Mouse (Mus musculus) adrenal gland, adult 18-20 months (tissue): ENCODE measurements around the gene Fcho2. TPM values are rescaled to one million over a fixed set of nuclear protein-coding genes. Genes with fewer than 3 reads are reported as not detected.

Experiments used
- DNase-seq, 2 experiments: peaks; one replicate each; pipeline ENCODE4 v3.0.0; 2021 to 2022; ENCODE audit warnings: low spot score in 2 of 2
- total RNA-seq, 2 experiments: library from RNA; stranded (reverse); gene quantifications; 1 replicate in 1 of 2; 2 replicates in 1 of 2; pipeline ENCODE4 v1.2.3; 2021

Gene Fcho2
- total RNA-seq, 2 experiments from 2014 or later = 34.4 to 43.2 TPM

DNA sequence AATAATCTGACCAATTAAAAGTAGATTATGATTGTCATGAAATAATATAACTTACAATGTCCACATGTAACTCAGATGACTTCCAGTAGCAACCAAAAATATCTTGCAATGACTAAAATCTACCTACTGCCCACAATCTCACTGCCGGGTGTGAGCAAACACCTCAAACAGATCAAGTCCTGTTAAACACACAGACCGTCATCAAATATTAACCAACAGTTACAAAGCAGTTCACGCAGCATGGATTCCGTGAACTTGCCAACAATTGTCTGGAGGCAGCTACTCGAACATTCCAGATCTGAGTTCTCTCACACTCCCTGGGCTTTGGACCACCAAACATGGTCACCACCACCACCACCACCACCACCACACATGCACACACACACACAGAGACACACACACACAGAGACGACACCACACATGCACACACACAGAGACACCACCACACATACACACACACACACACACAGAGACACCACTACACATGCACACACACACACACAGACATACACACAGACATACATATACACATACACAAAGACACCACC lies 99.7 kb downstream of the Fcho2 start:
- DNase-seq = peak in 1 of 2 experiments; percentile 0

DNA sequence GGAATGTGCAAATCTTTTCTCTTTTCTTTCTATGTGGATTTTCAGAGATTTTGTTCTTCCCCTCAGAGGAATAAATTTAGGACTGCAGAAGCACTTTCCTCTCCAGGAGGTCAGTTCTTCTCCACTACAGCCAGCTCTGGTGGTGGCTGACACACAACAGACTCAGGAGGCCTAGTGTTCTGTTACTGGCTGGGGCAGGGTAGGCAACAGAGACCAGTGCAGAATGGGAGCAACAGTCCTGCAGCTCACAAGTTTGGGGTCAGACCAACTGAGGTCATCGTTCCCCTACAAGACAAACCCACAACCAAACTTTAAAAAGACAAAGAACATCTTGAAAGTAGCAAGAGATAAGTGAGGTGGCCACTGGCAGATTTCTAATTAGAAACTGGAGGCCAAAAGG lies 104.6 kb downstream of the Fcho2 start:
- DNase-seq = no peak

DNA sequence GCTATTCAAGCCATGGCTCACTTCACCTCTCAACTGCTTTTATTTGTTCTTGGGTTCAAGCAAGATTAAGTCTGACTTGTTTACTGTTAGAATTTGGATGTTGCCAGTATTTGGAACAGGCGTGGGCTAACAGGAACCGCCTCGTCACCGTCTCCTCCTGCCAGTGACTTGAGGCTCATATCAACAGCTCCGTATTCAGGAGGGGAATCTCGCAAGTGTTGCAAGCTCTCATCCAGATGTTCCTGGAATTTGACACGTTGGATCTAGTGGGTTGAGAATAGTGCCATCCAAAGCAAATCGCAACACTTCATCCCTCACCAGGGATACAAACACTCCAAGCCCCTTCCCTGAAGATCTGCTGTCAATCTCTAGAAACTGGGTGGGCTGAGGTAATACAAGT lies 105.0 kb downstream of the Fcho2 start:
- DNase-seq = peak in 1 of 2 experiments; percentile 1

DNA sequence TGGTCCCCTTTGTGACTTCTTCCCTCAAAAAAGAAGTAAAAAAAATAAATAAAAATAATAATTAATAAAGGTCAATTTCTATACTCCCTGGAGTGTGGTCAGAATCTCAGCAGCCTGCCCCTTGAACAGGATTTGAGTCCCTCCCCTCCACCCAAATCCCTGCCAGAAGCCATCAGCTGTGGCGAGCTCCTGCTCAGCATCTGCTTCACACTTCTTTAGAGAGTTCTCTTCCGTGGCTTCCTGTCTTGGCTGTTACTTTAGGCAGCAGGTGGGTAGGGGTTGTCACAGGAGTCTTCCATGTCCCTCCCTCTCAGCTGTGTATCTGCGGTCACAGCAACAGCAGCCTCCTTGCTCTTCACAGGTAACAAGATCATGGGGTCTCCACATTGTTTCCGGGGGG lies 109.7 kb downstream of the Fcho2 start:
- DNase-seq = no peak

DNA sequence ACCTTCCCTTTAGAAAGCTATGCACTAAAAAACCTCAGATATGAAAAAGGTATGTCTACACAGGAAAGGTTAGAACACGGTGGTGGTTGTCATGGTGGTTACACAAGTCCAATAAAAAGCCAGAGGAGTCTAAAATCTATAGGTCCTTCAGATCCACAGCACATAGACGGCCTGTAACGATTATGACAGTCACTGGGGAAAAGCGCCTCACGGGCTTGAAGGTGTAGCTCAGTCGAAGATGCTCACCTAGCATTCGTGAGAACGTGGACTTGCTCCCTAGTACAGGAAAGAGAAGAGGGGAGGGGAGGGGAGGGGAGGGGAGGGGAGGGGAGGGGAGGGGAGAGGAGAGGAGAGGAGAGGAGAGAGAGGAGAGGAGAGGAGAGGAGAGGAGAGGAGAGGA lies 111.5 kb downstream of the Fcho2 start:
- DNase-seq = no peak

DNA sequence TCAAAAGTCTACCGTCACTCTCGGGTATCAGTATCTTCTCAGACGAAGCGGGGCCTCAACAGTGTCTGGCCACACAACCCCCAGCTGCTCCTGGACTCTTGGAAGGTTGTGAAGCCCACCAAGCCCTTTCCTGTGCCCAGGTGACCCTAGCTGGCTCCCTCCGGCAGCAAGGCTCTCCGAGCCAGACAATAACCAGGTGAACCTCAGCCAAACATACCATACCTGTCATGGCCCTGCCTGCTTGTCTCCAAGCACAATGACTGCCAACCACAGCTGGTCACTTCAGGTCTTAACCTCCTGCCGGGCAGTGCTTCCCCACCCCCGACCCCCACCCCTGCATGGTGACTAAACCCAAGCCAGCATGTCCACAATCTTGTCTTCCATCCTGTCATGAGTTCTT lies 112.9 kb downstream of the Fcho2 start:
- DNase-seq = no peak

DNA sequence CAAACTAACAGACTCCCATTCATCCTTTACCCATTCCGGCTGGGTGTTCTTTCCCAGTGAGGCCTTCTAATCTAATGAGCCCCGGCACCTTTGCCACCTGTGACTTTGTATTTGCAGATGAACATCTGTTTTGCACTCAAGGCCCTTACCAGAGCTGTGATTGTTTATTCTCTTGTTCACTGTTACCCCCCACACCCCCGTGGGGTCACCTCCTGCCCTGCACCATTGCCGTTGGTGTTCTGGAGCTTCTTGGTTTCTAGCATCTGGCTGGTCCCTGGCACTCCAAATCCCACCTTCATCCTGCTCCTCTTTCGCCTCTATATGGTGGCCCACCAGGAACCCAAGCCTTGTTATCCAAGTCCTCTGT lies 114.0 kb downstream of the Fcho2 start:
- no peak for DNase-seq

DNA sequence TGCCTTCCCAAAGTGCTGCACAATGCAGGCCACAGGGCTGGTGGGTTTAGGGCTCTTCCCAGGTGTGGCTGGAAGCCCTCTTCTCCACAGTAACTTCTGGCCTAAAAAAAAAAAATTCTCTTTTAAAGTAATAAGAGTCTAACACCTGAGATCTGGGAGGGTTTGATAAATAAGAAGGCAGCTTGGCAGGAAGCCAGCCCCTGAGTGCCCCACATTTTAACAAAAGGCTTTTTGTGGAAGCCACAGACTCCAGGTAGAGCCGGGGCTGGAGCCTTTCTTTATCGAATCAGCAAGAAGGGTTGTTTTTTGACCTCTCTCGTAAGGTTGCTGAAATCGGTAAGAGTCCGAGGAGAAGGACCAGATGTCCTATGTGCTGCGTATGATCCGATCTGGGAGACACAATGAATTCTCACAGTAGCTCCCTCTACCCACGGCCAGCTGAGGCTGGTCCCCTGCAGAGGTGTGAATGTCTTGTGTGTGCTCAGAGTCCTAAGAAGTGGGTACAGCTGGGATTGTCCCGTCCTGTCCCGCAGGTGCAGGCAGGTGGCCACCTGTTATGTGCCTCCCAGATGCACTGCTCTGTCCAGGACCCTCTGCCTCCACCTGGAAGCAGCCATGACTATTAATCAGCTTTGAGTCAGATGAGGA lies 114.5 kb downstream of the Fcho2 start:
- DNase-seq = peak in 1 of 2 experiments; percentile 11

DNA sequence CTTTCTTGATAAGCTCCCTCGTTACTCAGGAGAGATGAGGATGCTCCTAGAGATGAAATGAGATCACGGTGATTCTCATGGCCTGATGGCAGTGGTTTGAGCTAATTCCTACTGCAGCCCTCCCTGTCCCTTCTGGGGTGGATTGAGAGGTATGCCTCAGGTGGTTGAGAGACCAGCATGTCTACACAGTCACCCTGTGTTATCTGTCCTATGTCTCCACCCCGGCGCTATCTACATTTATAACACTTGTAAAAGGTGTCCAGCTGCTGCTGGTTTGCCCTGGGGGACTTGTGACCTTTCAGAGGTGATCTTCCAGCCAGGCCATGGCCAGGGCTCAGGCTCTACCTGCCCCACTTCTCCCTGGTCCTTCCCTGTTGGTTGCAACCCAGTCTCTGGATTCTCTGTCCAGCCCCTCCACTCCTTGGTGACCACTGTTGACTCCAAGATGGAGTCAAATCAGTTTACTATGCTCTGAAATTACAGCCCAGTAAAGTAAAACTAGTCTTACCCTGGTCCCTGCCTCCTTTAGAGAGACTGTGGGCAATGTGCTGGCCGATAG lies 115.2 kb downstream of the Fcho2 start:
- DNase-seq = peak in 1 of 2 experiments; percentile 8

DNA sequence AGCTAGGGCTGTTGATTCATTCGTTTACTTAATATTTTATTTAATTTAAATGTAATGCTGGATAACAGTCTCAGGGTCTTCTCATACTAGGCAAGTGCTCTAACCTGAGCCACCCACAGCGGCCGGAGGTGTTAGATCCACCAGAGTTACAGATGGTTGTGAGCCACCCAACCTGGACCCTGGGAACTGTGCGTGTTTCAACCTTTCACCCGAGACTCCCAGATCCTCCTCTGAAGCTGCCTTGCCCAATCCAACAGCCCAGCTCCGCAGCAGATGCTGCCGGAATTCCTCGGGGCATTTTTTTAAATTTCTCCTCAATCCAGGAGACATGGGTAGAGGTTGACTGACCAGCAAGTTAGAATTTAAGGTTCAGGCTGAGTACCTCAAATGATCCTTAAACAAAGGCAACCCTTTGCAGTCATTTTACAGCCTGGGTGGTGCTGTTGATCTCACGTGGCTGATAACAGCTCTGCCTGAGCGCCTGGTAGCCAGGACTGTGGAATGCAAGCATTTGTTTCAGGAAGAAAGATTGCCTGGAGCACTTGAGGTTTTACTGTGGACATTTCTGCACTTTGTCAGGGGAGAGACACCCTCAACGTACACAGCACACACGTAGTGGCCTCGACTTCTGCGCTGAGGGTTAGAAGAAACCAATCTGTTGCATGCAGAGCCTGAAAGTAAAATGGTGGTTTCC lies 116.1 kb downstream of the Fcho2 start:
- DNase-seq = no peak

DNA sequence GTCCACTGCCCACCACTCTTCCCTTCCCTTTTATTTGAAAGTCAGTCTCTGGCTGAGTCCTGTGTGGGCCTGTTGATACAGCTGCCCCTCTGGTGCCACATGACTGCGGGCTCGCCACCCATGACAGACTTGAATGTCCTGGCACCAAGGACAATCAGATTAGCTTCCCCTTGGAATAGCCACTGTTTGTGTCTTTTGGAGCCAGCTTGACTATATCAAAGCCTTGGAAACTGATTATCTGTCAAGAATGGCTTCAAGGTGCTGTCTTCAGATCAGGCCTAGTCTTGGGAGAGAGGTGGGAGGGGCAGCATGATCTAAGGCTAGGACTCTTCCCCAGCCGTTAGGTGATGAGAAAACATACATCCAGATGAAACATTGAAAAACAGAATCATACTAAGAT lies 118.5 kb downstream of the Fcho2 start:
- no peak for DNase-seq

DNA sequence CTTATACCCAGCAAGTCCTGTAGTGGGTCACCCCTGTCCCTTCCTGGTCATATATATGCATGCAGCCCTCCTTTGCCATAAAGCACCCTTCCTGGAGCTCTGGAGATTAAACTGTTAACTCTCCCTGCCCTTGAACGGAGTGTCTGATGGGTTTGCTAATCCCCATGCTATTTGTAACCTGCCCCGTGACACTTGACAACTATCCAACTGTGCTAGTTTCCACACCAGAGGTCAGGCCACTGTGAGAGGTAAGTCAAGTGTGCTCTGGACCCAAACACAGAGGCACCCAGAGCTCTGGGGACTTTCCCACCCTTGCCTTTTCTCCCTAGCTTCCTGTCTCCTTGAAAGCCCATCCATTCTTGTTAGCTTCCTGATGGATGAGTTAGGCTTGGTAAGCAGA lies 119.7 kb downstream of the Fcho2 start:
- no peak for DNase-seq

DNA sequence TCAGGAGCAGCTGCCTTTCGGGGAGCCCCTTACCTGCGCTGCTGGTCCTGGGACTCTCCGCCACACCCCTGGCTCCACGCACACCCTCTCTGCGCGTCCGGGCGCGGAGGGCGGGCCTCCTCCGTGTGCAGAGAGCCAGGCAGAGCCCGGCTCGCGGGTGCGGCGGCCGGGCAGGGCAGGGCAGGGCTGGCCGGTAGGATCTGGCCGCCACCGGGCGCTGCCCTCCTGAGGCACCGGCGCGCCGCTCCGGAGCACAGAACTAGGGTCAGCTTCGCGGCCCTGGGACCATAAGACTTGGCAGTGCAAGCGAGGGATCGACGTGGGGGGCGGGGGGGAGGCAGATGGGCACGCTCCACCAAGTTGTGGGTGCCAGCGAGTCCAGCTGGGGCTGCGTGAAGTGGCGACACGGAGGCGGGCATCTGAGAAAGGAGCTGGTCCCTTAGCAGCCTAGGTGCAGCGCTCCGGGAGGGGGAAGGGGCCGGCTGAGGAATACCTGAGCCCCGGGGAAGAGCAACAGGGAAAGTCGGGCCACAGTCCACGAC lies 120.4 kb downstream of the Fcho2 start, which contains the start of gene Tmem171:
Gene Tmem171 (minus strand): TSS at position 62 of the 542 bp plus-strand sequence.
- peak in 1 of 2 experiments; percentile 7 for DNase-seq

DNA sequence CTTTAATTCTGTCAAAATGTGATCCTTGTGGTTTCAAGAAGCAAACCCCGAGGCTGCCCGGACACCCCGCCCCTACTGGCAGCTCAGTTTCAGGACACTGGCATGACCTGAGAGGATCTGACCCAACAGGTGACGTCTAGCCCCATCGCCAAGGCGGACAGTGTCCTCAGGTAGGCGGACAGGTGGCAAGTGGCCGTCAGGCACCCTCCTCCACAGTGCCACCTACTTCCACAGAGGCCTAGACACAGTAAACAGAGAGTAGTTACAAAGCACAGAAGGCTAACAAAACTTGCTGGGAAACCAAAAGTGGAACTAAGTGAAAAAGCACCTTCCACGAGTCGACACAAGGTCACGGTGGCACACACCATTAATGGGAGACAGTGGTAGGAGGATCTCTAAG lies 121.9 kb downstream of the Fcho2 start:
- DNase-seq = no peak

DNA sequence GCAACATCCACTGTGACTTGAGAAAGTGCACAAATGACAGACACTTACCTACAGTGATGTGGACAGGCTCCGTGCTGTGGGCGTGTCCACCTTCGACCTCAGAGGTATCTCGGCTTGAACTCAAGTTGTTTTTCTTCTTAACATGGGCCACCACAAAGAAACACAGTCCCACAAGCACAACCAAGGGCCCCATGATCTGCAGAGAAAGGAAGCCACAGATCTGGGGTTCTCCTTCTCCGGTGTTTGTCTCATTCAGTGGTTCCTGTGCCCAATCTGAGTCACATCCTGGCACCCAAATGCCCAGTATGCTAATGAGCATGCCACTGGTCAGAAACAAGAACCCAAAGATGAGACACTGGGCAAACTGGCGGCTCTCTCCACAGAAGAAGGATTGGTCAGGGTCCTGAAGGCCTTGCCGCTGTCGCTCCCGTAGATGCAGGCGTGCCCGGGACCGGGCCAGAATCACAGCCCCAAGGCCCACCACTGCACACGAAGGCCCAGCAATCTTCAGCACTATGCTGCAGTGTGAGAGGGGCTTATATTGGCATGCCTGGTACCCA lies 123.2 kb downstream of the Fcho2 start:
- DNase-seq = no peak

DNA sequence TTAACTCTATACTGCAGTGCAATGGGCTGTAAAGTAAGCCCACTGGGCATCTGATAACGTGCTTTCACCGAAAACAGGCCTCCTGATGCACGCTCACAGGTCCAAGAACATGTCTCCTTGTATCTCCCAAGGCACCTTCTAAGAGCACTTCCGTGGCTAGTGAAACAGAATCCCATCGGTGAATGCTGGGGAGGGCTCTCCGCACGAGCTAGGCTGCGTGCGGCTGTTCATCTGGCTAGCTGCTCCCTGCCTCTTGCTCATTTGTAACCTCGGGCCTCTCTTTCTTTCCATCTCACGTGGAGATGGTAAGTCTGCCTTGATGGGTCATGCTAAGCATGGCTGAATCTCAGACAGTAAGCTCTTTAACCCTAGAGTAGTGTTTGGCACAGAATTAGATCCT lies 124.4 kb downstream of the Fcho2 start:
- no peak for DNase-seq

DNA sequence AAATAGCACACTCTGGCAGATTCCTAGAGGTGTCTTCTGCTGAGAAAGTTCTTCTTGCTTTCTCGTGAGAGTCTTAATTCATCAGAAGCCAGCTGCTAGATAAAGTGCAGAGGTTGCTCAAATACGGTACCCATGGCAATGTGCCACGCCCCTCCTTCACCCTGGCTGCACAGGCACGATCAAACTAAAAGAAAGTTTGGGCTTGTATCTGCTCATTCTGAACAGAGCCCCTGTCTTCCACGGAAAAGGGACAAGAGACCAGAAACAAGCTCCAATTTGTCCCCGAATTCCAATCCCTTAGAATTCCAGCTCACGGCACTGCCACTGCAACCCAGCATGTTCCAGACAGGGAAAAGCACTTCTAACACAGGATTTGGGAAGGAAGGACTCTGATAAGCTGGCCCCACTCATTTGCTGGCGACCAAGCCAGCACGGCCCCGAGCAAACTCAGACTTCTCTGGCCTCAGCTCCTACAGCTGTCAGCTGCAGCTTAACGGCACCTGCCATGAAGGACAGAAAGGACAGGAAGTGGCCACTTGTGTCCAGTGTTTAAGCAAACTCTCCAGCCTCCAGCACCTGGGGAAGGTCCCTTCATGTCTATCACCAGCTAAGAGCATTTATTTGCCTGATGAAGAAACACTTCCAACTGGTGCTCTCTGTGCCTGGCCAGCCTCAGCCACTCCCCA lies 125.5 kb downstream of the Fcho2 start:
- DNase-seq = no peak

DNA sequence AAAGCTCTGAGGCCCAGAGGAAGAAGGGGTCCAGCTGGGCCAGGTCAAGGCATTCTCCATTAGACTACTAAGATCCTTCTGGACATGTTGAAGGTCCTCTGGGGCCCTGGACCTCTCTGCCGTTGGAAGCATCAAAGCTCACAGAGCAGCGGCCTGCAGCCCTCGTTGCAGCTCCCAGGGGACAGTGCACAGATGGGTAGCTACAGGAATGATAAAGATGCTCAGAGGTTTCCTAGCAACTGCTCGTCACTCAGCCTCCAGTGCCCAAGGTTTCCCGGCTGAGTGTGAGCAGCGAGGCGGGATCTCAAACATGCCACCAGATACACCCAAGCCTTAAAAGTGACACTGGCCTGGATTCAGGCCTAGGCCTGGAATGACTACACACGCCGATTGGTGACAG lies 127.3 kb downstream of the Fcho2 start:
- no peak for DNase-seq

DNA sequence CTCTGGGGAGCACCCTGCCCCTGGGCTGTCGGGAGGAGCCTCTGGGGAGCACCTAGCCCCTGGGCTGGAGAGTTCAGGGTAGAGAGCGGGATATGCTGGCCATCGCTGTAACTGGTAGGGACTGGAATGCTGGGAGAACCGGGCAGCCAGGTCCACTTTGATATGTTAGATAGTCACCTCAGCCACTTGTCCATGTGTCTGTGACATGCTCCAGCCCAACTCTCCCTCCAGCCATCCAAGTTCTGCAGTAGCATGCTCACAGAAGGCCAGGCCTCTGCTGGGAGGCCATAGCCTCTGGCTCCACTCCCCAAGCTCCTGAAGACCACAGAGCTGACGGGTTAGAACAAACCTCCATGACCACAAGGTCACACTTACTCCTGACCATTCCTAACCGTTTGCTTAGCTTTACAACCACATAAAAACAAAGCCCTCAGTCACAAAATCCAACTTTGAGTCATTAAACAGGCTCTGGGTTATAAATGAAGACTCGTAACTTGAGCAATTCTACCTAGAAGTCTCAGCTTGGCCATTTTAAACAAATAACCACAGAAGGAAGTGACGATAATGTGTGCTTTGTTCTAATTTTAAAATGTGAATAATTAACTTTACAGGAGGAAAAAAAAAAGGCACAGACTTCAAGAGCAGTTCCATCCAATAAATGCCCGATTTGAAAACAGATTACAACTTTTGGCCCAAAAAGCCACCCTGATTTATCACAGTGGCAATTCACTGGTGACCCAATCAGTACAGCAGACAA lies 130.9 kb downstream of the Fcho2 start:
- DNase-seq = no peak

DNA sequence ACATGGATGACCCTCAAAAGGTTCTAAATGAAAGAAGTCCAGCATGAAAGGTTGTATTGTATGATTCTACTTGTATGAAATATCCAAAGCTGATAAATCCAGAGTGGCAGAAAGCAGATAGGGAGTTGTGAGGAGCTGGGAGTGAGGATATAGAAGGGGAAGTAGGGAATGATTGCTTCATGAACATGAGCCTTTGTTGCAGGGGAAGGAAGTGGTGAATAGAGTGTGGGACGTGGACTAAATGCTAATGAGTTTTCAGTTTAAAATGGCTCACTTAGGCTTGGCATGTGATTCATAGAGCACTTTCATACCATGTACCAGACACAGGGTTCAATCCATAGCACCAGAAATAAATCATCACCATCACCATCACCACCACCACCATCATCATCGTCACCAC lies 131.8 kb downstream of the Fcho2 start:
- no peak for DNase-seq
